Mouse (Mus musculus) forebrain, embryonic 10.5 days (tissue): ENCODE results near the gene 1700020A23Rik. TPM values are rescaled to one million over a fixed set of nuclear protein-coding genes. Genes with fewer than 3 reads are reported as not detected.
"Not testable (repeated sequence)": the region's sequence is repeated elsewhere in the genome, so short reads cannot be mapped to it uniquely, and the experiment has no call there.

Source experiments
- DNase-seq: peaks from one replicate; pipeline ENCODE4 v3.0.0-alpha.2; 2017; ENCODE audit warnings: low spot score; ENCODE audit errors: extremely low spot score
- H3K27ac ChIP-seq: fragments of 300-500 bp; sonication (generic); 2 replicates; pipeline ENCODE4 v1.5.1; 2016; ENCODE audit warnings: mild to moderate bottlenecking
- H3K27me3 ChIP-seq: fragments of 300-500 bp; sonication (generic); 2 replicates; pipeline ENCODE4 v1.6.1; 2016; ENCODE audit warnings: mild to moderate bottlenecking; ENCODE audit not compliant: poor library complexity, severe bottlenecking
- H3K36me3 ChIP-seq: fragments of 300-500 bp; sonication (generic); replicated peaks from 2 replicates; pipeline ENCODE4 v1.6.1; 2016; ENCODE audit warnings: mild to moderate bottlenecking, moderate library complexity
- H3K4me1 ChIP-seq: fragments of 300-500 bp; sonication (generic); 2 replicates; pipeline ENCODE4 v1.6.1; 2016
- H3K4me3 ChIP-seq: fragments of 300-500 bp; sonication (generic); 2 replicates; pipeline ENCODE4 v1.5.1; 2016; ENCODE audit warnings: mild to moderate bottlenecking, moderate library complexity
- H3K9me3 ChIP-seq: fragments of 300-500 bp; sonication (generic); 2 replicates; pipeline ENCODE4 v1.6.1; 2016; ENCODE audit warnings: mild to moderate bottlenecking, moderate library complexity
- WGBS: fragments of 180-500 bp; shearing (Covaris S2); methylation state at CpG from one replicate; pipeline ENCODE4 v1.1.7; 2016; 5-methylcytosine and 5-hydroxymethylcytosine counted together
- polyA plus RNA-seq: library from polyadenylated mRNA; unstranded; fragments of >200 nt; fragmentation: Nextera tagmentation; extraction: Ambion mirVana; gene quantifications from 2 replicates; pipeline ENCODE4 v1.2.1, GENCODE M21; 2016

1700020A23Rik gene
- 0.21 and 0.32 TPM in 2 replicates for polyA plus RNA-seq

GRCm38 (mm10) chr2:130404939-130405338 lies at the start of gene 1700020A23Rik, which contains the start of gene Gm28372:
Gene 1700020A23Rik (plus strand): TSS chr2:130405259.
Gene Gm28372 (plus strand): TSS chr2:130405239.
- Histone ChIP-seq H3K4me1 (peaks cover 27% of the 10 kb centered on the region), H3K9me3 (no peaks in the 10 kb centered on the region), H3K27me3 (peaks cover 59% of the 10 kb centered on the region), H3K27ac (no peak within 1 kb of the TSS), H3K4me3 (no peak within 1 kb of the TSS), H3K36me3 (no peaks in the 10 kb centered on the region)
- WGBS, result 89% methylated on average over 1 of the region's 1 CpGs
- no peak for DNase-seq

- peaks cover 14% of the 10 kb centered on the region for H3K4me1 ChIP-seq
- H3K27me3 ChIP-seq, result peaks cover 48% of the 10 kb centered on the region
Observed at GRCm38 (mm10) chr2:130357551-130357950, 47.5 kb upstream of the 1700020A23Rik start.

GRCm38 (mm10) chr2:130358852-130359251 lies 46.2 kb upstream of the 1700020A23Rik start:
- peaks cover 14% of the 10 kb centered on the region for H3K4me1 ChIP-seq
- no peak for DNase-seq
- no peaks in the 10 kb centered on the region for H3K36me3 ChIP-seq
- no peak overlapping the region for H3K4me3 ChIP-seq
- no peak overlapping the region for H3K27ac ChIP-seq
- peaks cover 61% of the 10 kb centered on the region for H3K27me3 ChIP-seq
- H3K9me3 ChIP-seq, result no peaks in the 10 kb centered on the region
- 27% methylated on average over 5 of the region's 5 CpGs for WGBS

More at GRCm38 (mm10) chr2:130357551-130357950, 47.5 kb upstream of the 1700020A23Rik start:
- no peak overlapping the region for H3K27ac ChIP-seq
- DNase-seq, result no peak
- no peaks in the 10 kb centered on the region for H3K36me3 ChIP-seq
- no peak overlapping the region for H3K4me3 ChIP-seq
- 94% methylated on average over 5 of the region's 5 CpGs for WGBS
- H3K9me3 ChIP-seq, result no peaks in the 10 kb centered on the region

- H3K9me3 ChIP-seq, result no peaks in the 10 kb centered on the region
- H3K4me3 ChIP-seq, result peak overlapping the region; percentile 30; the same call in 1 of the 2 replicates
- WGBS, result 5% methylated on average over 14 of the region's 14 CpGs
- H3K36me3 ChIP-seq, result no peaks in the 10 kb centered on the region
- H3K27ac ChIP-seq, result no peak overlapping the region
- peaks cover 22% of the 10 kb centered on the region for H3K4me1 ChIP-seq
- peak; percentile 64 for DNase-seq
- H3K27me3 ChIP-seq, result peaks cover 88% of the 10 kb centered on the region
Observed at GRCm38 (mm10) chr2:130362511-130363026, 42.5 kb upstream of the 1700020A23Rik start.

GRCm38 (mm10) chr2:130365211-130366094 lies 39.6 kb upstream of the 1700020A23Rik start:
- no peak for DNase-seq
- Histone ChIP-seq H3K9me3 (no peaks in the 10 kb centered on the region), H3K36me3 (no peaks in the 10 kb centered on the region), H3K27me3 (peaks cover 67% of the 10 kb centered on the region), H3K4me3 (peak overlapping the region; percentile 54), H3K4me1 (peaks cover 25% of the 10 kb centered on the region), H3K27ac (0 out of 2 replicates have a peak overlapping the region, but pooled peaks have one; percentile 25)
- 6% methylated on average over 30 of the region's 30 CpGs for WGBS

GRCm38 (mm10) chr2:130367386-130367785 lies 37.7 kb upstream of the 1700020A23Rik start:
- no peaks in the 10 kb centered on the region for H3K36me3 ChIP-seq
- peaks cover 22% of the 10 kb centered on the region for H3K4me1 ChIP-seq
- DNase-seq, result no peak
- H3K27ac ChIP-seq, result no peak overlapping the region
- H3K4me3 ChIP-seq, result no peak overlapping the region
- no peaks in the 10 kb centered on the region for H3K9me3 ChIP-seq
- H3K27me3 ChIP-seq, result peaks cover 47% of the 10 kb centered on the region
- WGBS, result 71% methylated on average over 4 of the region's 4 CpGs

GRCm38 (mm10) chr2:130373026-130373425 lies 32.0 kb upstream of the 1700020A23Rik start:
- H3K9me3 ChIP-seq, H3K4me3 ChIP-seq: not testable (repeated sequence)

GRCm38 (mm10) chr2:130374951-130375350 lies 30.1 kb upstream of the 1700020A23Rik start:
- DNase-seq, result no peak
- 84% methylated on average over 4 of the region's 4 CpGs for WGBS
- no peaks in the 10 kb centered on the region for H3K9me3 ChIP-seq
- H3K4me1 ChIP-seq, result peaks cover 11% of the 10 kb centered on the region
- H3K27me3 ChIP-seq, result no peaks in the 10 kb centered on the region
- H3K4me3 ChIP-seq, result no peak overlapping the region
- no peak overlapping the region for H3K27ac ChIP-seq
- no peaks in the 10 kb centered on the region for H3K36me3 ChIP-seq

More at GRCm38 (mm10) chr2:130373026-130373425, 32.0 kb upstream of the 1700020A23Rik start:
- peaks cover 12% of the 10 kb centered on the region for H3K4me1 ChIP-seq
- WGBS, result 60% methylated on average over 1 of the region's 1 CpGs
- not testable (repeated sequence) for H3K27me3 ChIP-seq, H3K27ac ChIP-seq, DNase-seq, H3K36me3 ChIP-seq

GRCm38 (mm10) chr2:130383205-130383604 lies 21.9 kb upstream of the 1700020A23Rik start:
- H3K4me3 ChIP-seq, result no peak overlapping the region
- DNase-seq, result no peak
- WGBS, result 45% methylated on average over 3 of the region's 3 CpGs
- H3K27ac ChIP-seq, result no peak overlapping the region
- H3K9me3 ChIP-seq, result no peaks in the 10 kb centered on the region
- peaks cover 11% of the 10 kb centered on the region for H3K4me1 ChIP-seq
- H3K27me3 ChIP-seq, result no peaks in the 10 kb centered on the region
- H3K36me3 ChIP-seq, result no peaks in the 10 kb centered on the region

- DNase-seq, result no peak
- no peak overlapping the region for H3K4me3 ChIP-seq
- H3K27me3 ChIP-seq, result no peaks in the 10 kb centered on the region
- no peaks in the 10 kb centered on the region for H3K36me3 ChIP-seq
- no peaks in the 10 kb centered on the region for H3K9me3 ChIP-seq
- H3K27ac ChIP-seq, result no peak overlapping the region
- WGBS, result 84% methylated on average over 6 of the region's 6 CpGs
- H3K4me1 ChIP-seq, result peaks cover 11% of the 10 kb centered on the region
Observed at GRCm38 (mm10) chr2:130383895-130384294, 21.2 kb upstream of the 1700020A23Rik start.

GRCm38 (mm10) chr2:130386212-130386611 lies 18.8 kb upstream of the 1700020A23Rik start:
- H3K27ac ChIP-seq, result no peak overlapping the region
- H3K4me3 ChIP-seq, result no peak overlapping the region
- peaks cover 10% of the 10 kb centered on the region for H3K36me3 ChIP-seq
- no peaks in the 10 kb centered on the region for H3K27me3 ChIP-seq
- no peak for DNase-seq
- no peaks in the 10 kb centered on the region for H3K9me3 ChIP-seq
- 67% methylated on average over 1 of the region's 1 CpGs for WGBS
- H3K4me1 ChIP-seq, result peaks cover 11% of the 10 kb centered on the region

GRCm38 (mm10) chr2:130388796-130389195 lies 16.3 kb upstream of the 1700020A23Rik start:
- Histone ChIP-seq H3K27me3 (no peaks in the 10 kb centered on the region), H3K4me1 (no peaks in the 10 kb centered on the region), H3K36me3 (peaks cover 27% of the 10 kb centered on the region), H3K27ac (no peak overlapping the region), H3K4me3 (no peak overlapping the region), H3K9me3 (no peaks in the 10 kb centered on the region)
- DNase-seq, result no peak
- 80% methylated on average over 2 of the region's 2 CpGs for WGBS
